Mouse (Mus musculus): ENCODE data around the gene Dok3.

GRCm38 (mm10) chr13:55578086-55578485 lies 49.0 kb upstream of the Dok3 start:
- TF ChIP-seq CTCF (IDR thresholded peaks at IDR 0.05; ENCODE audit: borderline replicate concordance, extremely low read depth, insufficient read depth, insufficient read length) (no peak), POLR2A (IDR thresholded peaks at IDR 0.05; ENCODE audit: borderline replicate concordance, extremely low read depth, insufficient read depth, insufficient read length, poor library complexity, severe bottlenecking) (no peak)

Measured in brain, embryonic 14.5 days (tissue).